Mouse (Mus musculus) hindbrain, embryonic 16.5 days (tissue): Measurements from ENCODE around the gene Atp6v1g3. TPM values are rescaled to one million over a fixed set of nuclear protein-coding genes. Genes with fewer than 3 reads are reported as not detected.
A peak's percentile ranks its signal among the peaks of the same experiment; 100 is the strongest.

ENCODE experiments used
- ATAC-seq: fragments of 200-750 bp; cut with Nextera tagmentation; 2 replicates; pipeline ENCODE4 v1.8.0; 2017; ENCODE audit warnings: moderate TSS enrichment, moderate library complexity
- H3K27ac ChIP-seq: fragments of 300-500 bp; sonication (generic); 2 replicates; pipeline ENCODE4 v1.5.1; 2014; ENCODE audit warnings: low read depth, mild to moderate bottlenecking, control low read depth, low read length, moderate library complexity
- H3K27me3 ChIP-seq: fragments of 300-500 bp; sonication (generic); replicated peaks from 2 replicates; pipeline ENCODE4 v1.6.1; 2014; ENCODE audit warnings: low read length; ENCODE audit not compliant: control insufficient read depth, insufficient read depth
- H3K36me3 ChIP-seq: fragments of 300-500 bp; sonication (generic); 2 replicates; pipeline ENCODE4 v1.6.1; 2014; ENCODE audit warnings: mild to moderate bottlenecking, low read length, moderate library complexity, mixed read lengths; ENCODE audit not compliant: control insufficient read depth, insufficient read depth
- H3K4me1 ChIP-seq: fragments of 300-500 bp; sonication (generic); 2 replicates; pipeline ENCODE4 v1.6.1; 2014; ENCODE audit warnings: low read depth, low read length; ENCODE audit not compliant: control insufficient read depth, insufficient read depth
- H3K4me2 ChIP-seq: fragments of 300-500 bp; sonication (generic); 2 replicates; pipeline ENCODE4 v1.6.1; 2014; ENCODE audit warnings: mild to moderate bottlenecking, low read length, control low read depth, moderate library complexity
- H3K4me3 ChIP-seq: fragments of 300-500 bp; sonication (generic); 2 replicates; pipeline ENCODE4 v1.5.1; 2014; ENCODE audit warnings: mild to moderate bottlenecking, low read length, control low read depth, moderate library complexity
- H3K9ac ChIP-seq: fragments of 300-500 bp; sonication (generic); 2 replicates; pipeline ENCODE4 v1.6.1; 2014; ENCODE audit warnings: low read depth, mild to moderate bottlenecking, control low read depth, low read length, moderate library complexity
- H3K9me3 ChIP-seq: fragments of 300-500 bp; sonication (generic); 2 replicates; pipeline ENCODE4 v1.6.1; 2014; ENCODE audit warnings: mild to moderate bottlenecking, low read length, moderate library complexity; ENCODE audit not compliant: control insufficient read depth
- WGBS: fragments of 180-500 bp; shearing (Covaris S2); extraction: QIAGEN DNeasy Blood & Tissue Kit; methylation state at CpG from one replicate; pipeline ENCODE4 v1.1.7; 2014; 5-methylcytosine and 5-hydroxymethylcytosine counted together
- polyA plus RNA-seq: library from polyadenylated mRNA; unstranded; fragments of >200 nt; fragmentation: Nextera tagmentation; extraction: Ambion mirVana; gene quantifications from 2 replicates; pipeline ENCODE4 v1.2.1, GENCODE M21; 2015

The Atp6v1g3 gene
- polyA plus RNA-seq: not detected in 2 replicates

GRCm38 (mm10) chr1:138273438-138273837 is at the start of gene Atp6v1g3:
Gene Atp6v1g3 (plus strand): TSS chr1:138273738.
- no peak for ATAC-seq
- Histone ChIP-seq H3K9me3 (no peaks in the 10 kb centered on the region), H3K9ac (no peak within 1 kb of the TSS), H3K27me3 (no peaks in the 10 kb centered on the region), H3K27ac (no peak within 1 kb of the TSS), H3K4me1 (no peaks in the 10 kb centered on the region), H3K4me2 (no peak within 1 kb of the TSS), H3K36me3 (no peaks in the 10 kb centered on the region), H3K4me3 (no peak within 1 kb of the TSS)
- 94% methylated on average over 2 of the region's 2 CpGs for WGBS

GRCm38 (mm10) chr1:138233051-138233450 is 40.5 kb upstream of the Atp6v1g3 start:
- Histone ChIP-seq H3K4me3 (no peak overlapping the region), H3K27me3 (no peaks in the 10 kb centered on the region), H3K4me1 (no peaks in the 10 kb centered on the region), H3K36me3 (no peaks in the 10 kb centered on the region), H3K9ac (no peak overlapping the region), H3K4me2 (no peak overlapping the region), H3K27ac (no peak overlapping the region), H3K9me3 (no peaks in the 10 kb centered on the region)
- ATAC-seq: no peak

- H3K9ac ChIP-seq: no peak overlapping the region
- 93% methylated on average over 2 of the region's 2 CpGs for WGBS
- H3K9me3 ChIP-seq: no peaks in the 10 kb centered on the region
- no peak overlapping the region for H3K4me2 ChIP-seq
- H3K36me3 ChIP-seq: no peaks in the 10 kb centered on the region
- H3K4me1 ChIP-seq: no peaks in the 10 kb centered on the region
- H3K27ac ChIP-seq: no peak overlapping the region
- no peaks in the 10 kb centered on the region for H3K27me3 ChIP-seq
- no peak overlapping the region for H3K4me3 ChIP-seq
- ATAC-seq: no peak
Measured at GRCm38 (mm10) chr1:138237252-138237651, 36.3 kb upstream of the Atp6v1g3 start.

- H3K9me3 ChIP-seq: no peaks in the 10 kb centered on the region
- no peak overlapping the region for H3K27ac ChIP-seq
- no peaks in the 10 kb centered on the region for H3K27me3 ChIP-seq
- 53% methylated on average over 5 of the region's 5 CpGs for WGBS
- H3K9ac ChIP-seq: no peak overlapping the region
- H3K36me3 ChIP-seq: no peaks in the 10 kb centered on the region
- peak; percentile 42 for ATAC-seq
- H3K4me2 ChIP-seq: no peak overlapping the region
- H3K4me1 ChIP-seq: no peaks in the 10 kb centered on the region
- no peak overlapping the region for H3K4me3 ChIP-seq
Measured at GRCm38 (mm10) chr1:138243947-138244346, 29.6 kb upstream of the Atp6v1g3 start.

- Histone ChIP-seq H3K9ac (no peak overlapping the region; the same call in 1 of the 2 replicates), H3K4me2 (peak overlapping the region; percentile 23; the same call in 1 of the 2 replicates), H3K36me3 (no peaks in the 10 kb centered on the region), H3K27ac (peak overlapping the region; percentile 29; the same call in 1 of the 2 replicates), H3K4me3 (no peak overlapping the region), H3K9me3 (no peaks in the 10 kb centered on the region), H3K4me1 (no peaks in the 10 kb centered on the region), H3K27me3 (no peaks in the 10 kb centered on the region)
- peak; percentile 56; the same call in 1 of the 2 replicates for ATAC-seq
- WGBS: 39% methylated on average over 7 of the region's 7 CpGs
Measured at GRCm38 (mm10) chr1:138244485-138244884, 29.1 kb upstream of the Atp6v1g3 start.

GRCm38 (mm10) chr1:138245103-138245502 is 28.4 kb upstream of the Atp6v1g3 start:
- Histone ChIP-seq H3K9me3 (no peaks in the 10 kb centered on the region), H3K4me3 (no peak overlapping the region), H3K27me3 (no peaks in the 10 kb centered on the region), H3K9ac (no peak overlapping the region), H3K4me1 (no peaks in the 10 kb centered on the region), H3K27ac (no peak overlapping the region), H3K4me2 (no peak overlapping the region), H3K36me3 (no peaks in the 10 kb centered on the region)
- WGBS: 55% methylated on average over 4 of the region's 4 CpGs
- ATAC-seq: no peak

GRCm38 (mm10) chr1:138245533-138245932 is 28.0 kb upstream of the Atp6v1g3 start:
- ATAC-seq: 0 out of 2 replicates have a peak, but pooled peaks have one; percentile 56
- H3K9me3 ChIP-seq: no peaks in the 10 kb centered on the region
- H3K27ac ChIP-seq: no peak overlapping the region
- no peak overlapping the region for H3K4me2 ChIP-seq
- no peaks in the 10 kb centered on the region for H3K4me1 ChIP-seq
- no peak overlapping the region for H3K9ac ChIP-seq
- no peak overlapping the region for H3K4me3 ChIP-seq
- WGBS: 57% methylated on average over 3 of the region's 3 CpGs
- no peaks in the 10 kb centered on the region for H3K27me3 ChIP-seq
- H3K36me3 ChIP-seq: no peaks in the 10 kb centered on the region

- no peak overlapping the region for H3K27ac ChIP-seq
- H3K4me3 ChIP-seq: no peak overlapping the region
- no peaks in the 10 kb centered on the region for H3K9me3 ChIP-seq
- no peaks in the 10 kb centered on the region for H3K36me3 ChIP-seq
- 51% methylated on average over 7 of the region's 7 CpGs for WGBS
- H3K9ac ChIP-seq: no peak overlapping the region
- no peaks in the 10 kb centered on the region for H3K27me3 ChIP-seq
- no peak overlapping the region for H3K4me2 ChIP-seq
- ATAC-seq: peak; percentile 77
- H3K4me1 ChIP-seq: no peaks in the 10 kb centered on the region
Measured at GRCm38 (mm10) chr1:138246438-138247164, 26.9 kb upstream of the Atp6v1g3 start.

DNA sequence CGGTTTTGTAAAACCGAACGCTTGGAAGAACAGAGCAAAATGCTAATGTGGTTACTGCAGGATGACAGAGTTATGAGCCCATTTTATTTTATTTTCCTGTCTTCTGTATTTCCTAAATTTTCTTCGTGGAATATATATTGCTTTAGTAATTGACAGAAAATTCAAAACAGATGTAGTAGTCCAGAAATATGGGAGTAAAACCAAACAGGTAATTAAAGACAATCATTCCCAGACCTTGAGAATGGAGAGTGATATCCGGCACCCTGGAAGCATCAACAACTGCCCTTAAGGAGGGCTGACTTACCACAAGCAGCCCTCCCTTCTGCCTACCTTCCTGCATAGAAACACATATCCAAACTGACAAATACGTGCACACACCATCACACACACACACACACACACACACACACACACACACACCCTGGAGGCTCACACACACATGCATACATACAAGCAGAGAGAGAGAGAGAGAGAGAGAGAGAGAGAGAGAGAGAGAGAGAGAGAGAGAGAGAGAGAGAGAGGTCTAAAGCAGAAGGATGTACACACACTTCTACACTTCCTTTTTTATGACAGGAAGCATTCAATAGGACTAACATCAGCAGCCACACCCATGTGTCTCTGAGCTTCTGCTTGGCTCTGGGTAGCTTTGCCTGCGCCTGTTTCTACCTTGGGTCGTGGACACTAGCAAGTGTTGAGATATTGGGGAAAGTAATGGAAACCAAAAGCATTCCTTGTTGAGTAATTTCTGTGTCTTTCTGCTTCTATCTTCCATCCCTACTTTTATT is 25.6 kb upstream of the Atp6v1g3 start:
- no peak overlapping the region for H3K4me3 ChIP-seq
- no peak overlapping the region for H3K9ac ChIP-seq
- H3K4me1 ChIP-seq: no peaks in the 10 kb centered on the region
- H3K27ac ChIP-seq: no peak overlapping the region
- H3K4me2 ChIP-seq: no peak overlapping the region
- WGBS: 86% methylated on average over 8 of the region's 8 CpGs
- H3K27me3 ChIP-seq: no peaks in the 10 kb centered on the region
- H3K36me3 ChIP-seq: no peaks in the 10 kb centered on the region
- H3K9me3 ChIP-seq: no peaks in the 10 kb centered on the region
- no peak for ATAC-seq
